Mouse (Mus musculus) heart, adult 2 months (tissue): ENCODE results near the gene Gli2.

Experiments
- CTCF ChIP-seq: fragments of 200-600 bp; IDR thresholded peaks from 2 replicates; pipeline ENCODE4 v1.8.1; 2022; ENCODE audit warnings: antibody characterized with exemption, mild to moderate bottlenecking, moderate library complexity
- EP300 ChIP-seq: fragments of 200-500 bp; IDR thresholded peaks from 2 replicates; pipeline ENCODE4 v1.6.1; 2011; ENCODE audit warnings: low read depth, low read length, control low read depth; ENCODE audit not compliant: insufficient read depth
- POLR2A ChIP-seq: fragments of 200-500 bp; IDR thresholded peaks from 2 replicates; pipeline ENCODE4 v1.6.1; 2011; ENCODE audit warnings: mild to moderate bottlenecking, low read depth, low read length, control low read depth; ENCODE audit not compliant: insufficient read depth

GRCm38 (mm10) chr1:118787486-118787885 lies 265.9 kb downstream of the Gli2 start:
- TF ChIP-seq POLR2A (no peak), CTCF (no peak), EP300 (no peak)
